Mouse (Mus musculus) kidney, adult 2 months (tissue): ENCODE results near the gene Ltf.

Source experiments
- CTCF ChIP-seq: fragments of 200-500 bp; conservative IDR thresholded peaks from 2 replicates; pipeline ENCODE4 v1.5.1; 2011; ENCODE audit warnings: low read depth, mild to moderate bottlenecking, control low read depth, low read length, moderate library complexity, mixed read lengths; ENCODE audit not compliant: insufficient read depth, insufficient read length
- POLR2A ChIP-seq: fragments of 200-500 bp; IDR thresholded peaks from one replicate; pipeline ENCODE4 v1.6.1; 2011; ENCODE audit warnings: low read depth, low read length, control low read depth

DNA sequence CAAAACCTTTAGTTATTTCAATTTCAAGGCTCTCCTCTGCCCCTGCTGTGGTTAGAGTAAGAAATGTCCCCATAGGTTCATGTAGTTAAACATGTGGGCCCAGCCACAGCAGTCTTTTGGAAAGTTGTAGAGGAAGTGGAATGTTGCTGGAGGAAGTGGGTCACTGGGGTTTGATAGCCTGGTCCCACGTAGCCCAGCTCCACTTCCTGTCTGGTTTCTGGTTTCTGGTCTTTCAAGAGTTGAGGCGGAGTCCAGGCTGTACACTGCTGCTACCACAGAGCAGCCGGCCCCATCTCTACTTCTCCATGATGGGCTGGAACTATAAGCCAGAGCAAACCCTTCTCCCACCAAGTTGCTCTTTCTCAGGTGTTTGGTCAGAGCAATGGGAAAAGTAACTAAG lies 27.2 kb downstream of the Ltf start:
- TF ChIP-seq CTCF, result no peak
- no peak for TF ChIP-seq POLR2A
